Mouse (Mus musculus): ENCODE results near the gene Glce.

Glce gene

DNA sequence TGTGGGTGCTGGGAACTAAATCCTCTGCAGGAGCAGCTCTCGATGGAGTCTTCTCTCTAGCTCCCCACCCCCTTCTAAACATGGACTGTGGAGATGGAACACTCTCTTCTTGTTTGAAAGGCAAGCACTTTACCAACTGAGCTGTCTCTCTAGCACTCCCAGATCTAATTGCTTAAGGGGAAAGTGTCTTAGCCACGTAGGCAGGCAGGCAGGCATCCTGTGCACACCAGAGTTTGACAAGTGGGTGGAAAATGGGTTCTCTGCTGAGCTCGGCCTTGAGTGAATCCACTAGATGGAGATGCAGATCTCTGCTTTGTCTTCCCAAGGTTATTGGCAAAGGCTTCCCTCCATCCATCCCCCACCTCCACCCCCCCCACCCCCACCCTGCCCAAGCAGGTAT lies 94.4 kb downstream of the Glce start:
- peak; percentile 79 for DNase-seq (ENCODE audit: low read depth, low spot score)

DNA sequence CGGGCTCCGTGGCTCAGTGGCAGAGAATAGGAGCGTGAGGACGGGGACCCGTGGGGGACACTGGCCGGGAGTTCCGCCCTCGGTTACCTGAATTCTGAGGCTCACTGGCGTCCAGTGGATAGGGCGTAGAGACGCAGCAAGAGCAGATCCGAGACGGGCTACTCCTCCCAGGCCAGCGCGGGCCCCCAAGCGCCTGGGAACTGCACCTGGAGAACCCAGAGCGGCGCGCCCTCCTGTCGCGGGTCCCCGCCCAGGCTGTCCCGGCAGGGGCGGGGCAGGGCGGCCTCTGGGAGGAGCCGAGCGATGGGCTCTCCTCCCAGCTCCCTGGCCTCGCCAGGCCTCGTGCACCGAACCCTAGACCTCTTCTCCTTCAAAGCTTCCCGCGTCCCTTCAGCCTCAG lies 95.9 kb downstream of the Glce start, which contains the start of gene Paqr5:
Gene Paqr5 (minus strand): TSS at position 257 of the 400 bp plus-strand sequence.
- no peak for DNase-seq (ENCODE audit: low read depth, low spot score)

DNA sequence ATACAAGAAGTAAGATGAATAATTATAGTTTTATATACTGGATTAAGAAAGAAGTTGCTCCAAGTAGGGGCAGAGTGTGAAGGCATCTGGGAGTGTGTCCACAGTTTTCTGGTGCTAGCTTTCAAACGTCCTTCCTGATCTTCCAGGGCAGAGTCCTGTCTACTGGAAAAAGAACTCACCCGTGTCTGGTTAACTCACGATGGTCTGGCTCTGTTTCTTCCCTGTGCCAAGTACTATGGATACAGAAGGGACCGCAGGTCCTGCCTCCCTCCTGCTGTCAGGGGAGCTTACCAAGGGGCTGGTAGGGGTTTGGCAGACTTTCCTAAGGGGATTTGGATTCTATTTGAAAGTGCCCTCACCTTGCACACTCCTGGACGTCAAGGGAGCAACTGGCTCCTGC lies 97.4 kb downstream of the Glce start:
- no peak for DNase-seq (ENCODE audit: low read depth, low spot score)

DNA sequence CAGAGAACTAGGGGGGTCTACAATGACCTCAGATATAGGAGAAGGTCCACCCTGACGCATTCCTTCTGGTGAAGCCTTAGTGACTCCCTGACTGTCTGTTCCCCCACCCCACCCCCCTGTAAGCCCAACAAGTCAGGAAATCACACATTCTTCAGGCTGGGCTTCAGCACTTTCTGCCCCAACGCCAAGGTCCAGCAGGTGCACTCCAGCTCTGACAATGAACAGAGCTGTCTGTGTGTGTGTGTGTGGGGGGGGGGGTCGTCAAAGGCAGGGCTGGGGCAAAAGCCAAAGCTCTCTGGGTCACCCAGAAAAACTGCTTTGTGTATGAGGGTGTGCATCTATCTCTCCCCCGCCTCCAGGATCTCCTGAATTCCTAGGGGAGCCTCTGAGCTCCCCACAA lies 98.6 kb downstream of the Glce start:
- no peak for DNase-seq (ENCODE audit: low read depth, low spot score)

DNA sequence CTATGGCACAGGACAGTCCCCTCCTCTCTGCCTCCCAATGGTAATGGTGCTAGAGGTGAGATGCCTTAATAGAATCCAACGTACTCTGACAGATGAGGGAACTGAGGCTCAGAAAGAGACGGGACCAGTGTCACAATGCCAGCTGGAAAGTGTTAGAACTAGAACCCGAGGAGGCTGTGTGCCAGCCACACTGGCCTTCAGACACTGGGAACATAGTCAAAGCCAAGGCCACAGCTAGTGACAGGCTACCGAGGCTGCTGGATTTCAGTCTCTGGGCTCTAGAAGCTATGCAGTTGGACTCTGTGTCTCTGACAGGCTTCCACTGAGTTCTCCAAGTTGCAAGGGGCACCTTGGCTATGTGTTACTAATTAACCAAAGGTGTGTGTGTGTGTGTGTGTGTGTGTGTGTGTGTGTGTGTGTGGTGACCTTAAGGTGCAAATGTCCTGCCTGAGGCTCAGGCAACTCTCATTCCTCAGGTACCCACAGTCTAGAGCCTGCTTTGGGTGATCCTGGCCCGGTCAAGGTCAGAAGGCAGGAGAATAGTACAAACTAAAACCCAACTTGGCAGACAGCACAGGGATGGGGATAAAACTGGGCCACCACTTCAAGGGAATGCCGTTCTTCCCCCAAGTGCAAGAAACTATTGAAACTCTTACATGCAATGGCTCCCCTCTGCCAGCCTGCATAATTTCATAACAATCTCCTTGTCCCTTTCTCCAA lies 99.3 kb downstream of the Glce start:
- no peak for DNase-seq (ENCODE audit: low read depth, low spot score)

DNA sequence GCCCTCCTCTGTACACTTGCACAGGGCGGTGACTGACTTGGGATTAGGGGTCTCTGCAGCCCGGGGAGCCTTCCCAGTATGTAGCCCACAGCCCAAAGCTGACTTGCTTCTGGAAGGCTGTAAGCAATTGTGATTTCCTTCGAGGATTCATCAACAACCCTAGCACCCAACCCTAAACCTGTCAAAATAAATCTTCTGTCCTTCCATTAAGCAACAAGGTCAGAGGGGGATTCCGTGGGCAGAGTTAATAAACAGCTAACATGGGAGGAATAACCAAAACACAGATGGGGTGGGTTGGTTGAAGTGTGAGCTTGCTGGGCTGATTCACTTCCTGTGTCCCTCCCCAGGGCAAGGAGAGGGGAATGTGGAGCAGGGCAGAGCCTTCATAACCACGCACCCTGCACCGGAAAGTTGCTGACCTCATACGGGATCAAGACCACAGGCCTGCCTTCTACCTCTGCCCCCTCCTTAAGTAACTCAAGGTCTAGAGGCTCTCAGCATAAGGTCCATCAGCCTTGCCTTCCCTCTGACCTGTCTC lies 100.8 kb downstream of the Glce start:
- no peak for DNase-seq (ENCODE audit: low read depth, low spot score)

DNA sequence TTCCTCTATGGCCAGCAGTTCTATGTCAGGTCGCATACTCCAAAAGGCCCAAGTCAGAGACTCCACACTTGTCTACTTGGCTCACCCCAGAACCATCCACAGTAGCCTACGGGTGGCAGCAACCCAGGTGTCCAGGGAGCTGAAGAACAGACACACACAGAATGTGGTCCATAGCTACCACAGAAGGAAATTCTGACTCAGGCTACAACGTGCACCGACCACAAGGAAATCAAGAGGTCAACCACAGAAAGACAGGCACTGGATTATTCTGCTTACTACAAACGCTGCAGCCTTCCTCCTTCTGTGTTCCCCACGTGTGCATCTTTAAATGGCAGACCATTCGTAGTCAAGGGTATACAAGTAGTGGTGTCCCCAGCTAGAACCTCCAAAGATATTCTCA lies 102.2 kb downstream of the Glce start:
- DNase-seq (ENCODE audit: low read depth, low spot score) = no peak

DNA sequence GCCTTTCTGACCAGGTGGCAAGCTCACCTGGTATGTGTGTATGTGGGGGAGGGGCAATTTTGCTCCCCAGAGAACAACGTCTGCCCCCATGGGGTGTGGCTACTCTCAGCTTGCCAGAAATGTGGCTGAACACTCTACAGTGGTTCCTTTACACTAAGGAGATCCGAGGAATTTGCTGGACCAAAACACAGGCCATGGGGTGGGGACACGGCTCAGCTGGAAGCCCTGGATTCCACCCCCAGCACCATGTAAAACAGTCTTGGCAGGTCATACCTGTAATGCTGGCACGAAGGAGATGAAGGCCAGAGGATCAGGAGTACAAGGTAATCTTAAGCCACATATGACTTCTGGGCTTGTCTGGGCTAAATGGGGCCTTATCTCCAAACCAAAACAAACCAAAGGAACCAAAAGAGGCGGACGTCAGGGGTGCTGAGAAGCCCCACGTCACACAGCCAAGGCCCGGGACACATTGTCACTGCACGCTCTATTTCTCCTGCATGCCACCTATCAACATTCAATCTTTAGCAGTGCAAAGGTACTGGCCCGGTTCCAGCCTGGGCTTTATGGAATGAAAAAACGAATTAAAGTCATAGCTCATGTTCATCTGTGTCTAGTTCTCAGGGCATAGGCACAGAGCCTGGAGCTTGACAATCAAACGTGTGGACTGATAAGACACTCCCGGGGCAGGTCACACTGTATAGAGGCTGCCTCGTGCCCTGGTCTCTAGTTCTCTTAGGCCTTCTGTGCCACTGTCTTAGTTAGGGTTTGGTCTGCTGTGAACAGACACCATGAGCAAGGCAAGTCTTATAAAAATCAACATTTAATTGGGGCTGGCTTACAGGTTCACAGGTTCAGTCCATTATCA lies 104.0 kb downstream of the Glce start:
- DNase-seq (ENCODE audit: low read depth, low spot score) = no peak

DNA sequence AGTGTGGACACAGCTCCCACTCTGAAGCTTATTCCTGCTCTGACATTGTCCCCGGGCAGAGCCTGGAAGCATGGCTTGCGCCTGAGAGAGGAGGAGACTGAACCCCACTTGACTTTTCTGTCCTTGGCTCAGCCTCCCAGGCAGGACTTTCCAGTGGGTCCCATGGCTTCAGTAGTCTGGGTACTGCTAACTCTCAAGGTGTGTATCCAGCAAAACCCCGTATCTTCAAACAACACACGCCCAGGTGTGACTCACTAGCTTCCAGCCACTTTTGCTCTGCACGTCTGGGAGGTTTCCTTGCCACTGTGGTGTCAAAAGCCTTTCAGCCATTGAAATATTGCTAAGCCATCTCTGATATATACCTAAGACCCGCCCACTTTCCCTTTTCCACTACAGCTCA lies 105.1 kb downstream of the Glce start:
- DNase-seq (ENCODE audit: low read depth, low spot score) = no peak

DNA sequence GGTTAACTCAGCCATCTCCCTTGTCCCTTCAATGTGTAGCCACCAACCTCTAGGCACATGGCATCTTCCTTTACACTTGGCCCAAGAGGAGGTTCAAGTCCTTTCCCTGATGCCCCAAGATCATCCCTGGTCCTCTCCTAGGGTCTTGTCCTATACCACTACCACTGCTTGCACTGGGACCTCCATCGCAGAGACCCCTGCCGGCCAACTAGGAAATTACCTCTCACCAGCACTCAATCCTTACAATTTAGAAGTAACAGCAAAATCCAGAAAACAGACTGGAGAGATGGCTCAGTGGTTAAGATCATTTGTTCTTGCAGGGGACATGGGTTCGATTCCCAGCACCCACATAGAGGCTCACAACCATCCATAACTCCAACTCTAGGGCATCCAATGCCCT lies 107.0 kb downstream of the Glce start:
- no peak for DNase-seq (ENCODE audit: low read depth, low spot score)

DNA sequence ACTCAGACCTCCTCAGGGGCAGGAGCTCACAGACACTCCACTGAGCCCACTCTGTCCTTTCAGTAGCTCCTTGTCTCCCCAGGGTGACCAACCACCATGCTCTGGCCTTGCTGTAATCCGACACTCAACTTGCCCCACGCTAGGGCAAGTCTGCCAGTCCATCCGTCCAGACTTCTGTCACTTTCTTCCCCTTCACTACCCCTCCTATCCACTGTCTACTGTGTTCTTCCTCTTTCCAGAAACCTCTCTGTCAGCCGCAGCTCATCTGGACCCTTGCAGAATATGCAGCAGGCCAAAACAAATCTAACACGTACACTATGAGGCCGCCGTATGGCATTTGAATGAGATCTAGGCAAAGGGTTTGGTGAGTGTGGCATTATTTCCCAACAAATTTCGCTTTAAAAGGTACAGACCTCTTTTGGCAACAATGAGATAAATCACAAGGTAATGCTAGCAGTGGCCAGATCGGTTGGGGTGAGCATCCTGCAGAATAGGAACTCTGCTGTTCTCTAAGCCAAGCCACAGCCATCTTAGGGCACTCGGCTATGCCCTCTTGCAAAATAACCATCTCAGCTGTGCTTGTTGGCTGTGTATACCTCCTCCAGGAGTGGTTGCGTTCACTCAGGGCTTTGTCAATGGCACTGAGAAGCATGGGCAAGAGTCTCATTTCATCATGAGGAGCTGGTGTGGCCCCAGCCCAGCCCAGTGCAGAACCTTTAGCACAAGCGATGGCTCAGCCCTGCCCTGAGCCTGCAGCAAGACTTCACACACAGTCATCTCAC lies 108.9 kb downstream of the Glce start:
- DNase-seq (ENCODE audit: low read depth, low spot score) = no peak

DNA sequence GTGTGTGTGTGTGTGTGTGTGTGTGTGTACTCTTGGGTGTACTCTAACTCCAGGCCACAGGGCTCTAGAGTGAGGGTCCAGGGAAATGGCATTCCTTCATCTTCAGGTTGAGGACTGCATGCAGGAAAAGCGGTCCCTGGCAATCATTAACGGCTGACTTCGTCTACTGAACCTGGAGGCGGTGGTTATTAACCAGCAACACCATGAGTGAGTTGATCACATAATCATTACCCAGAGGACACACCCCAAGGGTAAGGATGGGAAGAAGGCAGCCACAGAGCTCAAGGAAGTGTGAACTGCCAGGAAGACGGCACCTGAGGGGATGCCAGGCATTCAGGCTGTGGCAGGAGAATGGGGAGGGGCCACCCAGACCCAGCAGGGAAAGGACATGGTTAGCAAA lies 114.1 kb downstream of the Glce start:
- no peak for DNase-seq (ENCODE audit: low read depth, low spot score)
